25 mouse cellular contexts compared by ENCODE assay signal in genomic region chr1:190772088-190772885, GRCm38 (mm10).
A peak's percentile ranks its signal among the peaks of the same experiment; 100 is the strongest.
DNase-seq lines count a peak whose midpoint lies in the region; ATAC-seq lines count a peak whose summit lies in the region.
"Had no signal": no experiment of that assay in that cellular context is flagged by ENCODE, and none has a peak within 500 bp of the region (broad histone marks: within the 10 kb centered on the region; RNA-seq: fewer than 3 reads in every experiment).

No protein-coding gene starts in this region.

- no peak overlapping the region for H3K4me3 ChIP-seq in heart, embryonic 12.5 days
- H3K4me3 ChIP-seq in kidney, embryonic 16.5 days (ENCODE audit: low read length) = no peak overlapping the region
- no peak overlapping the region for H3K4me3 ChIP-seq in liver, embryonic 16.5 days (ENCODE audit: low read depth, low read length)
- H3K4me3 ChIP-seq in hindbrain, embryonic 12.5 days = no peak overlapping the region
- H3K4me3 ChIP-seq: forebrain, embryonic 10.5 days; forebrain, embryonic 13.5 days; heart, embryonic 15.5 days; hindbrain, embryonic 10.5 days had no signal

- 81% methylated on average over 13 of the region's 13 CpGs for WGBS in heart, embryonic 12.5 days
- 76% methylated on average over 13 of the region's 13 CpGs for WGBS in kidney, embryonic 16.5 days
- 58% methylated on average over 13 of the region's 13 CpGs for WGBS in liver, embryonic 16.5 days (ENCODE audit: insufficient replicate concordance)
- WGBS in hindbrain, embryonic 12.5 days = 92% methylated on average over 13 of the region's 13 CpGs

- no peak overlapping the region for H3K27ac ChIP-seq in heart, embryonic 12.5 days (ENCODE audit: poor library complexity, severe bottlenecking)
- H3K27ac ChIP-seq in kidney, embryonic 16.5 days (ENCODE audit: low read length) = 0 out of 2 replicates have a peak overlapping the region, but pooled peaks have one; percentile 25
- H3K27ac ChIP-seq in liver, embryonic 16.5 days (ENCODE audit: low read length) = peak overlapping the region; percentile 39; the same call in 1 of the 2 replicates
- H3K27ac ChIP-seq in hindbrain, embryonic 12.5 days = no peak overlapping the region
- H3K27ac ChIP-seq: forebrain, embryonic 10.5 days; forebrain, embryonic 13.5 days; heart, embryonic 15.5 days; hindbrain, embryonic 10.5 days; hindbrain, embryonic 14.5 days had no signal

- ATAC-seq in heart, embryonic 12.5 days (ENCODE audit: insufficient number of reproducible peaks, low FRiP score) = no peak
- peak; percentile 72; the same call in 1 of the 2 replicates for ATAC-seq in kidney, embryonic 16.5 days (ENCODE audit: low FRiP score, low TSS enrichment)
- ATAC-seq in liver, embryonic 16.5 days (ENCODE audit: low read depth) = no peak
- no peak for ATAC-seq in hindbrain, embryonic 12.5 days (ENCODE audit: low FRiP score)
- ATAC-seq: activated CD4-positive, CD25-positive, alpha-beta regulatory T cell, adult 4 months; forebrain, embryonic 13.5 days; forebrain, embryonic 16.5 days had no signal

- no peaks in the 10 kb centered on the region for H3K9me3 ChIP-seq in heart, embryonic 12.5 days (replicated peaks)
- H3K9me3 ChIP-seq in kidney, embryonic 16.5 days (ENCODE audit: low read length) = no peaks in the 10 kb centered on the region
- H3K9me3 ChIP-seq in liver, embryonic 16.5 days (replicated peaks; ENCODE audit: control insufficient read depth, low read length) = no peaks in the 10 kb centered on the region
- no peaks in the 10 kb centered on the region for H3K9me3 ChIP-seq in hindbrain, embryonic 12.5 days (replicated peaks)
- H3K9me3 ChIP-seq: forebrain, embryonic 10.5 days; forebrain, embryonic 13.5 days; heart, embryonic 15.5 days; hindbrain, embryonic 10.5 days had no signal

- peaks cover 15% of the 10 kb centered on the region; the same call in 1 of the 2 replicates for H3K4me1 ChIP-seq in heart, embryonic 12.5 days (replicated peaks)
- peaks cover 7% of the 10 kb centered on the region; the same call in 1 of the 2 replicates for H3K4me1 ChIP-seq in kidney, embryonic 16.5 days (ENCODE audit: insufficient read depth, low read length)
- no peaks in the 10 kb centered on the region; the same call in 1 of the 2 replicates for H3K4me1 ChIP-seq in liver, embryonic 16.5 days (ENCODE audit: control insufficient read depth, low read depth, low read length)
- 0 out of 2 replicates have a peak, but pooled peaks cover 3% of the 10 kb centered on the region for H3K4me1 ChIP-seq in hindbrain, embryonic 12.5 days
- H3K4me1 ChIP-seq: forebrain, embryonic 13.5 days had no signal

- H3K4me2 ChIP-seq in heart, embryonic 12.5 days = no peak overlapping the region
- H3K4me2 ChIP-seq in kidney, embryonic 16.5 days (replicated peaks; ENCODE audit: low read depth, low read length) = no peak overlapping the region
- no peak overlapping the region for H3K4me2 ChIP-seq in liver, embryonic 16.5 days (ENCODE audit: low read depth, low read length)
- no peak overlapping the region for H3K4me2 ChIP-seq in hindbrain, embryonic 12.5 days (replicated peaks)
- H3K4me2 ChIP-seq: forebrain, embryonic 13.5 days; heart, embryonic 11.5 days; heart, embryonic 15.5 days; hindbrain, embryonic 14.5 days had no signal

- H3K36me3 ChIP-seq in heart, embryonic 12.5 days = peaks cover 11% of the 10 kb centered on the region
- peaks cover 10% of the 10 kb centered on the region; the same call in 1 of the 2 replicates for H3K36me3 ChIP-seq in kidney, embryonic 16.5 days (ENCODE audit: insufficient read depth, low read length)
- no peaks in the 10 kb centered on the region for H3K36me3 ChIP-seq in liver, embryonic 16.5 days (ENCODE audit: control insufficient read depth, insufficient read depth)
- peaks cover 12% of the 10 kb centered on the region; the same call in 1 of the 2 replicates for H3K36me3 ChIP-seq in hindbrain, embryonic 12.5 days
- H3K36me3 ChIP-seq: heart, embryonic 15.5 days had no signal

- H3K27me3 ChIP-seq in heart, embryonic 12.5 days (replicated peaks) = no peaks in the 10 kb centered on the region
- no peaks in the 10 kb centered on the region for H3K27me3 ChIP-seq in kidney, embryonic 16.5 days (ENCODE audit: insufficient read depth, low read length)
- H3K27me3 ChIP-seq in liver, embryonic 16.5 days (ENCODE audit: control insufficient read depth, insufficient read depth, low read depth, low read length) = no peaks in the 10 kb centered on the region
- no peaks in the 10 kb centered on the region for H3K27me3 ChIP-seq in hindbrain, embryonic 12.5 days
- H3K27me3 ChIP-seq: forebrain, embryonic 13.5 days; heart, embryonic 15.5 days had no signal

- peak; percentile 90 for DNase-seq in heart, adult 11 months
- no peak for DNase-seq in kidney, adult 11 months
- no peak for DNase-seq in liver
- DNase-seq in kidney, postnatal 14 days = peak; percentile 19
- DNase-seq: adrenal gland, adult 8-10 months; adrenal gland, postnatal 36 days; cerebellum, adult 18-20 months; cerebellum, adult 9-10 months; cerebellum, postnatal 14 days; gastrocnemius, postnatal 10 days; gastrocnemius, postnatal 36 days; heart, postnatal 10 days; heart, postnatal 36 days had no signal

- no peak overlapping the region for H3K9ac ChIP-seq in heart, embryonic 12.5 days
- H3K9ac ChIP-seq in kidney, embryonic 16.5 days (replicated peaks; ENCODE audit: low read length) = no peak overlapping the region
- H3K9ac ChIP-seq in liver, embryonic 16.5 days (ENCODE audit: low read depth, low read length) = no peak overlapping the region
- H3K9ac ChIP-seq in hindbrain, embryonic 12.5 days = no peak overlapping the region
- H3K9ac ChIP-seq: forebrain, embryonic 13.5 days; heart, embryonic 15.5 days; hindbrain, embryonic 14.5 days had no signal

Comparison
In these comparisons a context has a peak if more than half of its experiments do, and no peak if none do; other contexts are left out.
1. DNase-seq: peak in heart, adult 11 months (single experiment) and kidney, postnatal 14 days (single experiment); none in kidney, adult 11 months (single experiment) and liver (single experiment).
2. H3K27ac ChIP-seq: peak in kidney, embryonic 16.5 days (single experiment) and liver, embryonic 16.5 days (single experiment); none in heart, embryonic 12.5 days (single experiment) and hindbrain, embryonic 12.5 days (single experiment).